In the genomic region with DNA sequence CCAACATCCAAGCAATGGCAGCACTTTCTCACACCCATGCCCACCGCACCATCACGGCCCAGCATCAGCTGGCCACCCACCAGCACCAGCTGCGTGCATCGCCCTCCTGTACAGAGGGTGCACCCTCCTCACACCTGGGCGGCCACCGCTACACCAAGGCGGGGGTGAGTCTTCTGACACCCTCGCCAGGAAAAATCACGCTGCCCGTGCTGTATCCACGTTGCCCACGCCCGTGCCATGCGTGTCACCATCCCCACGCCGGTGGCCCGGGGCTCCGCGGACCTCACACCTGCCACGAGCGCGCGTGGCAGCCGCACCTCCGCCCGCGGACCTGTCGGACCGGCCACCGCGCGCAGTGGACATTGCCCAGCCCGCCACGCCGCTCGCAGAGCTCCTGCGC, we compare ENCODE assay signal across 8 mouse cellular contexts. TPM values are rescaled to one million over a fixed set of nuclear protein-coding genes. Genes with fewer than 3 reads are reported as not detected.
DNase-seq lines count a peak whose midpoint lies in the region; ATAC-seq lines count a peak whose summit lies in the region.

No protein-coding gene starts in this region.

- no peak for DNase-seq in kidney, adult 8-10 months
- DNase-seq in hindbrain, embryonic 10.5 days (ENCODE audit: low spot score), result no peak
- no peak for DNase-seq in gastrocnemius, adult 8-10 months (ENCODE audit: low spot score in 2 of 2)
- no peak for DNase-seq in layer of hippocampus, adult 11-12 months (ENCODE audit: low spot score)
- DNase-seq in cerebellum, postnatal 4 days (ENCODE audit: low spot score in 2 of 2), result no peak

- no peaks in the 10 kb centered on the region for H3K27me3 ChIP-seq in kidney, embryonic 14.5 days (ENCODE audit: control insufficient read depth, insufficient read depth, low read length)
- peaks cover 55% of the 10 kb centered on the region for H3K27me3 ChIP-seq in hindbrain, embryonic 10.5 days (ENCODE audit: insufficient read depth, poor library complexity, severe bottlenecking)
- H3K27me3 ChIP-seq in midbrain, embryonic 12.5 days, result peaks cover 48% of the 10 kb centered on the region

- H3K4me2 ChIP-seq in kidney, embryonic 14.5 days (replicated peaks; ENCODE audit: low read depth, low read length), result peak overlapping the region; percentile 99
- H3K4me2 ChIP-seq in midbrain, embryonic 12.5 days (replicated peaks), result peak overlapping the region; percentile 97

- H3K36me3 ChIP-seq in kidney, embryonic 14.5 days (ENCODE audit: control insufficient read depth, insufficient read depth, low read length), result no peaks in the 10 kb centered on the region
- no peaks in the 10 kb centered on the region for H3K36me3 ChIP-seq in hindbrain, embryonic 10.5 days
- H3K36me3 ChIP-seq in midbrain, embryonic 12.5 days, result no peaks in the 10 kb centered on the region

- H3K9ac ChIP-seq in kidney, embryonic 14.5 days (ENCODE audit: low read depth, low read length), result peak overlapping the region; percentile 71
- H3K9ac ChIP-seq in midbrain, embryonic 12.5 days (replicated peaks), result peak overlapping the region; percentile 88

- ATAC-seq in kidney, embryonic 14.5 days (ENCODE audit: low FRiP score, low TSS enrichment), result peak; percentile 41
- peak; percentile 61 for ATAC-seq in midbrain, embryonic 12.5 days (ENCODE audit: low FRiP score, low read depth)

- H3K9me3 ChIP-seq in kidney, embryonic 14.5 days (ENCODE audit: control insufficient read depth, low read length), result no peaks in the 10 kb centered on the region
- H3K9me3 ChIP-seq in hindbrain, embryonic 10.5 days, result no peaks in the 10 kb centered on the region
- H3K9me3 ChIP-seq in midbrain, embryonic 12.5 days, result no peaks in the 10 kb centered on the region

- no peak overlapping the region for H3K27ac ChIP-seq in kidney, embryonic 14.5 days (ENCODE audit: low read depth, low read length)
- peak overlapping the region; percentile 56 for H3K27ac ChIP-seq in brown adipose tissue, adult 24 weeks (replicated peaks; ENCODE audit: low read depth, low read length)
- peak overlapping the region; percentile 89 for H3K27ac ChIP-seq in hindbrain, embryonic 10.5 days
- 0 out of 2 replicates have a peak overlapping the region, but pooled peaks have one; percentile 20 for H3K27ac ChIP-seq in midbrain, embryonic 12.5 days (replicated peaks)

- 6% methylated on average over 32 of the region's 37 CpGs for WGBS in kidney, embryonic 14.5 days
- WGBS in hindbrain, embryonic 10.5 days, result 9% methylated on average over 37 of the region's 37 CpGs
- 8% methylated on average over 37 of the region's 37 CpGs for WGBS in midbrain, embryonic 12.5 days

- peak overlapping the region; percentile 73 for H3K4me3 ChIP-seq in kidney, embryonic 14.5 days (ENCODE audit: low read length)
- peak overlapping the region; percentile 72 for H3K4me3 ChIP-seq in brown adipose tissue, adult 24 weeks (ENCODE audit: insufficient read depth, low read depth, low read length)
- peak overlapping the region; percentile 66 for H3K4me3 ChIP-seq in hindbrain, embryonic 10.5 days
- H3K4me3 ChIP-seq in midbrain, embryonic 12.5 days, result peak overlapping the region; percentile 80

- H3K4me1 ChIP-seq in kidney, embryonic 14.5 days (ENCODE audit: control insufficient read depth, insufficient read depth, low read length), result peaks cover 13% of the 10 kb centered on the region; the same call in 1 of the 2 replicates
- peaks cover 8% of the 10 kb centered on the region for H3K4me1 ChIP-seq in brown adipose tissue, adult 24 weeks (ENCODE audit: control insufficient read depth, insufficient read depth, insufficient read length, low read length)
- H3K4me1 ChIP-seq in hindbrain, embryonic 10.5 days (replicated peaks), result peaks cover 24% of the 10 kb centered on the region
- peaks cover 10% of the 10 kb centered on the region; the same call in 1 of the 2 replicates for H3K4me1 ChIP-seq in midbrain, embryonic 12.5 days

RNA-seq across cellular contexts. Expression of a gene that starts 0.3 kb away (rescaled TPM):
- 2.2 and 3.0 TPM in 2 replicates for polyA plus RNA-seq in kidney, embryonic 14.5 days (2014; fragmentation: Nextera tagmentation; extraction: Ambion mirVana)
- polyA plus RNA-seq in brown adipose tissue, adult 24 weeks (2012; ENCODE audit: insufficient read depth, insufficient read length, missing spikeins), result 11.9 and 14.2 TPM in 2 replicates
- polyA plus RNA-seq in hindbrain, embryonic 10.5 days (2016; fragmentation: Nextera tagmentation; extraction: Ambion mirVana), result 2.1 and 3.4 TPM in 2 replicates
- polyA plus RNA-seq in midbrain, embryonic 12.5 days (2016; fragmentation: Nextera tagmentation; extraction: Ambion mirVana), result 4.2 and 4.4 TPM in 2 replicates
- 10 to 100 TPM in 1 of 4 experiments, 1 to 10 TPM in 3; 7.9 to 10.7 (median 8.8) TPM for total RNA-seq in gastrocnemius, adult 8-10 months (2022)
